Mouse (Mus musculus): Measurements from ENCODE around the gene Grk4.

- TF ChIP-seq GATA1 (IDR thresholded peaks at IDR 0.05; ENCODE audit: borderline replicate concordance, low read length) (no peak), FLI1 (IDR thresholded peaks at IDR 0.05; ENCODE audit: low read length) (no peak)
Measured at GRCm38 (mm10) chr5:34708436-34708835, 48.3 kb downstream of the Grk4 start.

Data from megakaryocyte, embryonic 14.5 days (primary cell).